Mouse (Mus musculus) E14TG2a.4 (cell line): ENCODE measurements around the gene Ei24.

ENCODE experiments used
- H3K27me3 ChIP-seq: 2 replicates; pipeline ENCODE4 v1.6.1; 2014; ENCODE audit warnings: low read length, control low read depth; ENCODE audit not compliant: insufficient read depth
- H3K36me3 ChIP-seq: 2 replicates; pipeline ENCODE4 v1.6.1; 2014; ENCODE audit warnings: low read length, control low read depth; ENCODE audit not compliant: insufficient read depth
- H3K4me1 ChIP-seq: replicated peaks from 2 replicates; pipeline ENCODE4 v1.6.1; 2014; ENCODE audit warnings: low read depth, low read length, control low read depth
- H3K4me3 ChIP-seq: replicated peaks from 2 replicates; pipeline ENCODE4 v1.5.1; 2014; ENCODE audit warnings: mild to moderate bottlenecking, low read length
- H3K9me3 ChIP-seq: 2 replicates; pipeline ENCODE4 v1.6.1; 2014; ENCODE audit warnings: low read length, control low read depth
- CTCF ChIP-seq: conservative IDR thresholded peaks from 2 replicates; pipeline ENCODE4 v1.5.1; 2014; ENCODE audit warnings: low read length
- NANOG ChIP-seq: IDR thresholded peaks from 2 replicates; pipeline ENCODE4 v1.6.1; 2014; ENCODE audit warnings: borderline replicate concordance, low read length, mixed read lengths
- POU5F1 ChIP-seq: IDR thresholded peaks from 2 replicates; pipeline ENCODE4 v1.6.1; 2014; ENCODE audit warnings: low read length, borderline replicate concordance

Gene Ei24

DNA sequence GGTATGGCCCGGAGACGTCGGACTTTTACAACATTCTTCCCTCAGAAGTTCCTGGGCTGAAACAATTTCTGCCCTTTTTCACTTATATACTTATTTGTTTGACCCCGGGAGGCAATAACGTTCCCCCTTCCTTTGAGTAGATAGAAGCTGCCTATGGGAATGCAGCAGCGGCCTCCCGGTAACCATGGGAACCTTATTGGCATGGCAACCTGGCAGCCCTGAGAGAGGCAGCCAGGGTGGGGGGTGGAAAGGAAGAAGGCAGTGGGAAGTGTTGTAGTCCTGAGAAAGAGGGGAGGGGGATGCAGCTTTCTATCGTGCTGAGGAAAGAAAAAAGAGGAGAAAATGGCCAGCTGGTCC lies 24.4 kb upstream of the Ei24 start, which contains the start of gene Fez1:
Fez1 (plus strand) TSS at position 221 of the 357 bp plus-strand sequence.
- Histone ChIP-seq H3K36me3 (no peaks in the 10 kb centered on the region), H3K27me3 (no peaks in the 10 kb centered on the region), H3K9me3 (no peaks in the 10 kb centered on the region), H3K4me1 (peaks cover 41% of the 10 kb centered on the region), H3K4me3 (peak within 1 kb of the TSS; percentile 50)
- TF ChIP-seq POU5F1 = no peak
- no peak for TF ChIP-seq CTCF
- no peak for TF ChIP-seq NANOG

DNA sequence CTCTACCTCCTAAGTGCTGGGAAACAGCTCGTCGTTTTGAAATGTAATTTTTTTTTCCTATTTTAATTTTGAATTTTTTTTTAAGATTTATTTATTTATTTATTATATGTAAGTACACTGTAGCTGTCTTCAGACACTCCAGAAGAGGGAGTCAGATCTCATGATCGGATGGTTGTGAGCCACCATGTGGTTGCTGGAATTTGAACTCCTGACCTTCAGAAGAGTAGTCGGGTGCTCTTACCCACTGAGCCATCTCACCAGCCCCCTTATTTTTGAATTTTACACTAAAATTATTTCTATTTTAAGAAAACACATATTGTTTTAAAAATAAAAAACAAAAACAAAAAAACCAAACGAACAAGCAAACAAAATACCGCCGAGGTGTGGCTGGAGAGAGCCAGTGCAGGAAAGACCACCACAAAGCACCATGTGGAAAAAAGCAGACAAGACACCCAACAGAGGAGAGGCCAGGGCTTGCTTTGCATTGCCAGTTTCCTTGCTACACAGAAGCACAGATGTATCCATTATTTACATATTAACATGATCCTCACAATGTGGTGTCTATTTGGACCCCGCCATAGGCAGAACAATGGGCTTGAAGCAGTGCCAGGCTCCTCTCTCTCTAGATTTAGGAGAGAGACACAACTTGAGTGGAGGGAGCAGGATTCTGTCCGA lies 23.9 kb upstream of the Ei24 start:
- no peak for TF ChIP-seq NANOG
- peak; percentile 14; the same call in 1 of the 2 replicates for TF ChIP-seq CTCF
- TF ChIP-seq POU5F1 = no peak
- peak overlapping the region; percentile 50 for H3K4me3 ChIP-seq
- no peaks in the 10 kb centered on the region for H3K36me3 ChIP-seq
- peaks cover 41% of the 10 kb centered on the region for H3K4me1 ChIP-seq
- no peaks in the 10 kb centered on the region for H3K27me3 ChIP-seq
- H3K9me3 ChIP-seq = no peaks in the 10 kb centered on the region

- no peak overlapping the region for H3K4me3 ChIP-seq
- TF ChIP-seq CTCF (no peak), NANOG (no peak), POU5F1 (no peak)
- no peaks in the 10 kb centered on the region for H3K9me3 ChIP-seq
- H3K36me3 ChIP-seq = no peaks in the 10 kb centered on the region
- H3K4me1 ChIP-seq = peaks cover 52% of the 10 kb centered on the region
- no peaks in the 10 kb centered on the region for H3K27me3 ChIP-seq
These were observed 21.7 kb upstream of the Ei24 start for GRCm38 (mm10) chr9:36818905-36819304.

DNA sequence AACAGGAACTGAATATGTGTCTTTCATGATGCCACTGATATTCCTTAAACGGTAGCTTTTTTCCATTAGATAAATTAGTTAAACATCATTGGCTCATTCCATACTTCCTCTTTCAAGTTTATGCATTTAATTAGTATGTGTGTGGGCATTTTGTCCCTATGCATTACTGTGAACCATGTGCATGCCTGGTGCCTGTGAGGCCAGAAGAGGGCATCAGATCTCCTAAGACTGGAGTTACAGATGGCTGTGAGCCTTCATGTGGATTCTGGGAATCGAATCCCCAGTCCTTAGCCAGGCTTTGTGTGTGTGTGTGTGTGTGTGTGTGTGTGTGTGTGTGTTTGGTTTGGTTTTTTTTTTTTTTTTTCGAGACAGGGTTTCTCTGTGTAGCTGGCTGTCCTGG lies 17.3 kb upstream of the Ei24 start:
- Histone ChIP-seq H3K27me3 (no peaks in the 10 kb centered on the region), H3K4me3 (no peak overlapping the region), H3K9me3 (no peaks in the 10 kb centered on the region), H3K4me1 (peaks cover 24% of the 10 kb centered on the region), H3K36me3 (no peaks in the 10 kb centered on the region)
- TF ChIP-seq CTCF (0 out of 2 replicates have a peak, but pooled peaks have one; percentile 16), POU5F1 (no peak), NANOG (no peak)

- H3K36me3 ChIP-seq = no peaks in the 10 kb centered on the region
- no peak overlapping the region for H3K4me3 ChIP-seq
- H3K27me3 ChIP-seq = no peaks in the 10 kb centered on the region
- no peaks in the 10 kb centered on the region for H3K9me3 ChIP-seq
- H3K4me1 ChIP-seq = peaks cover 34% of the 10 kb centered on the region
- TF ChIP-seq POU5F1 (no peak), NANOG (no peak), CTCF (no peak)
These were observed 11.1 kb upstream of the Ei24 start for GRCm38 (mm10) chr9:36808126-36808785.

DNA sequence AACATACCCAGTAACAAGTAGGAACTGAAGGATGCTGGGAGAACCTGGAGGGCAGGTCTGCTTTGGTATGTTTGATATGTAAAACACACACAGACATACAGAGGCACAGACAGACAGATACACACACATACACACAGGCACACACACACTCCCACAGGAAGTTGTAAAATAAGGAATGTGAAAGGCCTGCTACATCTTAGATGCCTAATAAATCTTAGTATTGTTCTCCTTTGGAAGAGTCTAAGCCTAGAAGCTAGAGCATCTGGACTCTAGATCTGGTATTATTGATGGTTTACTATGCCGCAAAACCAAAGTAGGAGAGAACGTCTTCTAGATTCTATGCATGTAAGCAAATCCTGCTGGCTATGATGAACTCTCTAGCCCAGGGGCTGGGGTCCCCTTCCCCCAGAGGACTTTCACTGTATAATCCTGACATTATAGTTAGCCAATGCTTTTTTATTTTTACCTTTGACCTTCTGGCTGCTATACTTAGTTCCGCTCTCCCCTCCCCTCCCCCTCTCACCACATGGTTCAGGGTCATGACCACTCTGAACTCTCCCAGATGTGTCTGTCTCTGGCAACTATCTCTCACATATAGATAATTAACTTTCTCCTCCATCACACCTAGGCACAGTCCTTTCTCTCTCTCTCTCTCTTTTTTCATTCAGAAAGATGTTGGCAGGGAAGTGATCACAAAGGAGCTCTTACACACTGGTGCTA lies 8.2 kb upstream of the Ei24 start:
- TF ChIP-seq POU5F1 = no peak
- no peak for TF ChIP-seq CTCF
- TF ChIP-seq NANOG = no peak
- Histone ChIP-seq H3K9me3 (no peaks in the 10 kb centered on the region), H3K4me1 (peaks cover 58% of the 10 kb centered on the region), H3K27me3 (no peaks in the 10 kb centered on the region), H3K4me3 (no peak overlapping the region), H3K36me3 (no peaks in the 10 kb centered on the region)

GRCm38 (mm10) chr9:36803926-36804325 lies 6.7 kb upstream of the Ei24 start:
- H3K9me3 ChIP-seq = no peaks in the 10 kb centered on the region
- H3K4me3 ChIP-seq = 0 out of 2 replicates have a peak overlapping the region, but pooled peaks have one; percentile 7
- no peaks in the 10 kb centered on the region for H3K36me3 ChIP-seq
- peaks cover 73% of the 10 kb centered on the region for H3K4me1 ChIP-seq
- no peak for TF ChIP-seq POU5F1
- TF ChIP-seq NANOG = no peak
- TF ChIP-seq CTCF = no peak
- no peaks in the 10 kb centered on the region for H3K27me3 ChIP-seq

GRCm38 (mm10) chr9:36803386-36803785 lies 6.2 kb upstream of the Ei24 start:
- Histone ChIP-seq H3K27me3 (no peaks in the 10 kb centered on the region), H3K36me3 (no peaks in the 10 kb centered on the region), H3K4me1 (peaks cover 78% of the 10 kb centered on the region), H3K4me3 (peak overlapping the region; percentile 7; the same call in 1 of the 2 replicates), H3K9me3 (no peaks in the 10 kb centered on the region)
- TF ChIP-seq NANOG (no peak), CTCF (no peak), POU5F1 (no peak)
